Mouse (Mus musculus): ENCODE results near the gene Ipo11. TPM values are rescaled to one million over a fixed set of nuclear protein-coding genes. Genes with fewer than 3 reads are reported as not detected.

Gene Ipo11
- total and polyA plus RNA-seq, 2 experiments from 2014 or later: 30.4 to 35.1 TPM

- Histone ChIP-seq H3K4me2 (ENCODE audit: low read depth, low read length) (no peak overlapping the region), H3K27ac (ENCODE audit: low read depth) (no peak overlapping the region), H3K9me3 (replicated peaks; ENCODE audit: control insufficient read depth, low read length) (no peaks in the 10 kb centered on the region), H3K9ac (replicated peaks; ENCODE audit: low read depth, low read length) (no peak overlapping the region), H3K4me3 (ENCODE audit: low read depth, low read length) (no peak overlapping the region), H3K4me1 (ENCODE audit: control insufficient read depth, insufficient read depth) (no peaks in the 10 kb centered on the region), H3K36me3 (replicated peaks; ENCODE audit: control insufficient read depth, insufficient read depth, low read length) (peaks cover 28% of the 10 kb centered on the region), H3K27me3 (ENCODE audit: control insufficient read depth, insufficient read depth, low read length) (no peaks in the 10 kb centered on the region)
- TF ChIP-seq CTCF (IDR thresholded peaks at IDR 0.05; ENCODE audit: low read depth) (peak; percentile 46), EP300 (IDR thresholded peaks at IDR 0.05; ENCODE audit: low read depth) (no peak)
- 72% methylated on average over 1 of the region's 1 CpGs for WGBS
- DNase-seq (ENCODE audit: low spot score) (no peak), ATAC-seq (ENCODE audit: insufficient read depth, low read depth) (no peak)
These were observed 60.5 kb downstream of the Ipo11 start for GRCm38 (mm10) chr13:106876278-106876677.

GRCm38 (mm10) chr13:106865547-106865946, 71.2 kb downstream of the Ipo11 start:
- Histone ChIP-seq H3K9me3 (replicated peaks; ENCODE audit: control insufficient read depth, low read length) (no peaks in the 10 kb centered on the region), H3K4me2 (ENCODE audit: low read depth, low read length) (no peak overlapping the region), H3K4me1 (ENCODE audit: control insufficient read depth, insufficient read depth) (no peaks in the 10 kb centered on the region), H3K4me3 (ENCODE audit: low read depth, low read length) (no peak overlapping the region), H3K27ac (ENCODE audit: low read depth) (no peak overlapping the region), H3K36me3 (replicated peaks; ENCODE audit: control insufficient read depth, insufficient read depth, low read length) (peaks cover 27% of the 10 kb centered on the region), H3K27me3 (ENCODE audit: control insufficient read depth, insufficient read depth, low read length) (no peaks in the 10 kb centered on the region), H3K9ac (replicated peaks; ENCODE audit: low read depth, low read length) (no peak overlapping the region)
- 50% methylated on average over 2 of the region's 2 CpGs for WGBS
- ATAC-seq (ENCODE audit: insufficient read depth, low read depth) (no peak), DNase-seq (ENCODE audit: low spot score) (no peak)
- TF ChIP-seq CTCF (IDR thresholded peaks at IDR 0.05; ENCODE audit: low read depth) (no peak), EP300 (IDR thresholded peaks at IDR 0.05; ENCODE audit: low read depth) (no peak)

- WGBS: 83% methylated on average over 5 of the region's 5 CpGs
- H3K36me3 ChIP-seq (replicated peaks; ENCODE audit: control insufficient read depth, insufficient read depth, low read length): peaks cover 18% of the 10 kb centered on the region
- H3K4me2 ChIP-seq (ENCODE audit: low read depth, low read length): no peak overlapping the region
- TF ChIP-seq CTCF (IDR thresholded peaks at IDR 0.05; ENCODE audit: low read depth) (no peak), EP300 (IDR thresholded peaks at IDR 0.05; ENCODE audit: low read depth) (no peak)
- H3K9me3 ChIP-seq (replicated peaks; ENCODE audit: control insufficient read depth, low read length): no peaks in the 10 kb centered on the region
- ATAC-seq (ENCODE audit: insufficient read depth, low read depth) (no peak), DNase-seq (ENCODE audit: low spot score) (no peak)
- H3K4me1 ChIP-seq (ENCODE audit: control insufficient read depth, insufficient read depth): no peaks in the 10 kb centered on the region
- no peaks in the 10 kb centered on the region for H3K27me3 ChIP-seq (ENCODE audit: control insufficient read depth, insufficient read depth, low read length)
- no peak overlapping the region for H3K27ac ChIP-seq (ENCODE audit: low read depth)
- no peak overlapping the region for H3K9ac ChIP-seq (replicated peaks; ENCODE audit: low read depth, low read length)
- H3K4me3 ChIP-seq (ENCODE audit: low read depth, low read length): no peak overlapping the region
These were observed 78.0 kb downstream of the Ipo11 start for GRCm38 (mm10) chr13:106858779-106859178.

- no peak for TF ChIP-seq EP300 (IDR thresholded peaks at IDR 0.05; ENCODE audit: low read depth)
- TF ChIP-seq CTCF (IDR thresholded peaks at IDR 0.05; ENCODE audit: low read depth): no peak
These were observed 80.2 kb downstream of the Ipo11 start for GRCm38 (mm10) chr13:106856556-106856955.

GRCm38 (mm10) chr13:106847534-106847933, 89.2 kb downstream of the Ipo11 start:
- no peaks in the 10 kb centered on the region for H3K27me3 ChIP-seq (ENCODE audit: control insufficient read depth, insufficient read depth, low read length)
- H3K9ac ChIP-seq (replicated peaks; ENCODE audit: low read depth, low read length): no peak overlapping the region
- H3K4me1 ChIP-seq (ENCODE audit: control insufficient read depth, insufficient read depth): no peaks in the 10 kb centered on the region
- 0 out of 2 replicates have a peak, but pooled peaks cover 3% of the 10 kb centered on the region for H3K36me3 ChIP-seq (replicated peaks; ENCODE audit: control insufficient read depth, insufficient read depth, low read length)
- TF ChIP-seq EP300 (IDR thresholded peaks at IDR 0.05; ENCODE audit: low read depth) (no peak), CTCF (IDR thresholded peaks at IDR 0.05; ENCODE audit: low read depth) (no peak)
- no peak overlapping the region for H3K4me2 ChIP-seq (ENCODE audit: low read depth, low read length)
- no peak overlapping the region for H3K27ac ChIP-seq (ENCODE audit: low read depth)
- no peak for DNase-seq (ENCODE audit: low spot score)
- ATAC-seq (ENCODE audit: insufficient read depth, low read depth): no peak
- no peaks in the 10 kb centered on the region for H3K9me3 ChIP-seq (replicated peaks; ENCODE audit: control insufficient read depth, low read length)
- no peak overlapping the region for H3K4me3 ChIP-seq (ENCODE audit: low read depth, low read length)

More at GRCm38 (mm10) chr13:106856556-106856955, 80.2 kb downstream of the Ipo11 start:
- Histone ChIP-seq H3K27me3 (ENCODE audit: control insufficient read depth, insufficient read depth, low read length) (no peaks in the 10 kb centered on the region), H3K9me3 (replicated peaks; ENCODE audit: control insufficient read depth, low read length) (no peaks in the 10 kb centered on the region), H3K4me3 (ENCODE audit: low read depth, low read length) (no peak overlapping the region), H3K9ac (replicated peaks; ENCODE audit: low read depth, low read length) (no peak overlapping the region), H3K27ac (ENCODE audit: low read depth) (no peak overlapping the region), H3K36me3 (replicated peaks; ENCODE audit: control insufficient read depth, insufficient read depth, low read length) (peaks cover 18% of the 10 kb centered on the region), H3K4me2 (ENCODE audit: low read depth, low read length) (no peak overlapping the region), H3K4me1 (ENCODE audit: control insufficient read depth, insufficient read depth) (no peaks in the 10 kb centered on the region)
- no peak for DNase-seq (ENCODE audit: low spot score)
- ATAC-seq (ENCODE audit: insufficient read depth, low read depth): no peak
- WGBS: 91% methylated on average over 3 of the region's 3 CpGs

- Histone ChIP-seq H3K36me3 (replicated peaks; ENCODE audit: control insufficient read depth, insufficient read depth, low read length) (peaks cover 9% of the 10 kb centered on the region; the same call in 1 of the 2 replicates), H3K4me3 (ENCODE audit: low read depth, low read length) (no peak overlapping the region), H3K9ac (replicated peaks; ENCODE audit: low read depth, low read length) (no peak overlapping the region), H3K9me3 (replicated peaks; ENCODE audit: control insufficient read depth, low read length) (no peaks in the 10 kb centered on the region), H3K4me2 (ENCODE audit: low read depth, low read length) (no peak overlapping the region), H3K27me3 (ENCODE audit: control insufficient read depth, insufficient read depth, low read length) (no peaks in the 10 kb centered on the region), H3K4me1 (ENCODE audit: control insufficient read depth, insufficient read depth) (no peaks in the 10 kb centered on the region), H3K27ac (ENCODE audit: low read depth) (no peak overlapping the region)
- DNase-seq (ENCODE audit: low spot score) (no peak), ATAC-seq (ENCODE audit: insufficient read depth, low read depth) (no peak)
- WGBS: 15% methylated on average over 3 of the region's 3 CpGs
- no peak for TF ChIP-seq EP300 (IDR thresholded peaks at IDR 0.05; ENCODE audit: low read depth)
- TF ChIP-seq CTCF (IDR thresholded peaks at IDR 0.05; ENCODE audit: low read depth): no peak
These were observed 91.8 kb downstream of the Ipo11 start for GRCm38 (mm10) chr13:106844928-106845327.
